Mouse (Mus musculus) E14TG2a.4 (cell line): ENCODE measurements around the gene Dolpp1.

Experiments used
- H3K27me3 ChIP-seq: 2 replicates; pipeline ENCODE4 v1.6.1; 2014; ENCODE audit warnings: low read length, control low read depth; ENCODE audit not compliant: insufficient read depth
- H3K36me3 ChIP-seq: 2 replicates; pipeline ENCODE4 v1.6.1; 2014; ENCODE audit warnings: low read length, control low read depth; ENCODE audit not compliant: insufficient read depth
- H3K4me1 ChIP-seq: replicated peaks from 2 replicates; pipeline ENCODE4 v1.6.1; 2014; ENCODE audit warnings: low read depth, low read length, control low read depth
- H3K4me3 ChIP-seq: replicated peaks from 2 replicates; pipeline ENCODE4 v1.5.1; 2014; ENCODE audit warnings: mild to moderate bottlenecking, low read length
- H3K9me3 ChIP-seq: 2 replicates; pipeline ENCODE4 v1.6.1; 2014; ENCODE audit warnings: low read length, control low read depth
- CTCF ChIP-seq: conservative IDR thresholded peaks from 2 replicates; pipeline ENCODE4 v1.5.1; 2014; ENCODE audit warnings: low read length
- NANOG ChIP-seq: IDR thresholded peaks from 2 replicates; pipeline ENCODE4 v1.6.1; 2014; ENCODE audit warnings: borderline replicate concordance, low read length, mixed read lengths
- POU5F1 ChIP-seq: IDR thresholded peaks from 2 replicates; pipeline ENCODE4 v1.6.1; 2014; ENCODE audit warnings: low read length, borderline replicate concordance

Gene Dolpp1

DNA sequence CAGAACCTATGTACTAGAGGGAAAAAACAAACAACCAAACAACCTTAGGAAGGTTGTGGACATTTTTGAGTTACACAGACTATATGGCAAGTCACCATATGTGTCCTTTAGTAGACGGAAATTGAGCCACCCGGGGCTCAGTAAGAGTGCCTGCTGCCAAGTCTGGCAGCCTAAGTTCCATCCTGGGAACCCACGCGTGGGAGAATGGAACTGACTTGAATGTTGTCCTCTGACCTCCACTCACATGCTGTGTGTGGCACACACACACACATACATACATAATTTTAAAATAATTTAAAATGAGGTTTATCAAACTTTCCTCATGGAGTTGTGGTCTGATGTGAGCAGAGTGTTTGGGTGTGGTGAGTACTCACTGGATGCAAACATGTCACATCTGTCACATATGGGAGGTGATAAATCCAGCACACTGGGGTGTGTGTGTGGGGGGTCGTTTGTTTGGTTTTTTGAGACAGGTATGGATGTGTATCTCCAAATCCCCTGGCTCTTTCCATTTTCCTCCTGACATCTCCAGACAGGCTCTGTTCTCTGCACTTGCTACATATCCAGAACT is 25.6 kb downstream of the Dolpp1 start:
- TF ChIP-seq CTCF (no peak), NANOG (no peak), POU5F1 (no peak)

DNA sequence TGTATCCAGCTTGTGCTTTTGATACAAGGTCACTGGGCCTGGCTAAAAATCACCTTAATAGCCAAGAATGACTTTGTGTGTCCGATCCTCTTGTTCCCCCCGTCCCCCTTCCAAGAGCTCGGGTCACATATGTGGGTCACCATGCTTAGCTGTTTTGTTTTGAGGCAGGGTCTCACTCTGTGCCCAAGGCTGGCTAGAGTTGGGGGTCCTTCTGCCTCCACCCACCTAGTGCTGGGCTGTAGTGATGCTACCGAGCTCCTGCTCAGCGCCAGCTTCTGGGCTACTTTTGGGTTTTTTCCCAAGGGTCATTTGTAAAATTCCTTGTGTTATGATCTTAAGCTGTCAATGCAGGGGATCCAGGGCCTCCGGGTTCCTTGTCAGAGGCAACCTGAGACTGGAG is 26.2 kb downstream of the Dolpp1 start:
- TF ChIP-seq NANOG = no peak
- no peak for TF ChIP-seq CTCF
- no peak for TF ChIP-seq POU5F1
- H3K4me1 ChIP-seq = peaks cover 69% of the 10 kb centered on the region
- peaks cover 30% of the 10 kb centered on the region for H3K36me3 ChIP-seq
- H3K27me3 ChIP-seq = peaks cover 16% of the 10 kb centered on the region
- H3K9me3 ChIP-seq = no peaks in the 10 kb centered on the region
- peak overlapping the region; percentile 53 for H3K4me3 ChIP-seq

More for the DNA sequence above, 25.6 kb downstream of the Dolpp1 start:
- Histone ChIP-seq H3K4me3 (0 out of 2 replicates have a peak overlapping the region, but pooled peaks have one; percentile 95), H3K4me1 (peaks cover 69% of the 10 kb centered on the region), H3K9me3 (no peaks in the 10 kb centered on the region), H3K27me3 (peaks cover 21% of the 10 kb centered on the region), H3K36me3 (peaks cover 34% of the 10 kb centered on the region)

DNA sequence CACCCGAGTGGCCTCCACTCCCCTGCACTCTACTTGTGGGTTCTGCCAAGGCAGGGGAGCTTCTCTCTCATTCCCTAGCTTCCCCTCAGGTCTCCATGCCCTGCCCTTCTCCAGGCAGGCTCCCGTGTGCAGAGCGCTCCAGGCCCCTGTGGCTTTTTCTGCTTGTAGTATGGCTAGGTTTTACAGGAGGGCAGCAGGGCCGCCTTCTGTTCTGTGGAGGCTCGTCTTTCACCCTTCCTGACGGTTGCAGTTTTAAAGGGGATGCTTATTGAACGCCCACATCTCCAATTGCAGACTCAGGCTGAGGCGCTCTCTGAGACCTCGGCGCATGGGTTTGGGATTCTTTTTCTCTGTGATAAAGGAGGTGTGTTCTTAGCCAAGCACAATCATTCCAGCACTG is 27.1 kb downstream of the Dolpp1 start:
- peaks cover 70% of the 10 kb centered on the region for H3K4me1 ChIP-seq
- peaks cover 8% of the 10 kb centered on the region for H3K27me3 ChIP-seq
- peak overlapping the region; percentile 53 for H3K4me3 ChIP-seq
- peaks cover 29% of the 10 kb centered on the region for H3K36me3 ChIP-seq
- TF ChIP-seq NANOG (no peak), POU5F1 (no peak), CTCF (no peak)
- H3K9me3 ChIP-seq = no peaks in the 10 kb centered on the region

DNA sequence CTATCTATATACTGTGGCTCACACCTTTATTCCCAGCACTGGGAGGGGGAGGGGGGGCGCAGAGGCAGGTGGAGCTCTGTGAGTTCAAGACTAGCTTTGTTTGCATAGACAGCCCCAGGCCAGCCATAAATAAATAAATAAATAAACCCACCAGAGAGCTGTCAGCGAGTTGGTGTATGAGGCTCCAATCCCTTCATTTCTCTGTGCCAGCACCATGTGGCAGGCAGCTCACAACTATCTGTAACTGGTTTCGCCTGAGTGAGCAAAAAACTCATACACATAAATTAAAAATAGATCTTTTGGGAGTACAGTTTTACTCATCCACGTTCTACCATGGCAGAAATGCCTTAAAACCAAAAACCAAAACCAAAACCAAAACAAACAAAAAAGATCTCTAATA is 29.4 kb downstream of the Dolpp1 start:
- H3K4me3 ChIP-seq = no peak overlapping the region
- TF ChIP-seq CTCF (no peak), NANOG (no peak), POU5F1 (no peak)
- H3K9me3 ChIP-seq = no peaks in the 10 kb centered on the region
- H3K27me3 ChIP-seq = no peaks in the 10 kb centered on the region
- H3K4me1 ChIP-seq = peaks cover 60% of the 10 kb centered on the region
- peaks cover 37% of the 10 kb centered on the region for H3K36me3 ChIP-seq

DNA sequence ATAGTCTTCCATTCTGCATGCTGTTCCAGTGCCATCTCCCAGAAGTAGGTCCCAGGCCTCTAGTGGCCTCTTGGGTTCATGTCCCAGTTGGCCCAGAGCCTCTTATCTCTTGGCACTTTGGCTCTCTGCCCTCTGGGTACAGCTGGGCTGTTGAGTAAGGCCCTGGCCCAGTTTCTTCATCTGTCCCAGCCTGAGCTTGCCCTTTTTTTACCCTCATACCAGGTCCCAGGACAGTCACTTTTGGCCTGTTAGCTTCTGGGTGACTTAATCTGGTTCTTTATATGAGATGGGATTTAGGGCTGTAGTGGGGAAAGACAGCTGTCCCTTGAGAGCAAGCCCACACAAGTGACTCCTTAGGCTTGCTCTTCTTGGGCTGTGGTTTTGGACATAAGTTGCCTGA is 37.1 kb downstream of the Dolpp1 start:
- H3K4me3 ChIP-seq = no peak overlapping the region
- no peak for TF ChIP-seq NANOG
- TF ChIP-seq POU5F1 = no peak
- no peak for TF ChIP-seq CTCF
- H3K27me3 ChIP-seq = no peaks in the 10 kb centered on the region
- peaks cover 13% of the 10 kb centered on the region for H3K4me1 ChIP-seq
- H3K9me3 ChIP-seq = no peaks in the 10 kb centered on the region
- peaks cover 85% of the 10 kb centered on the region for H3K36me3 ChIP-seq

DNA sequence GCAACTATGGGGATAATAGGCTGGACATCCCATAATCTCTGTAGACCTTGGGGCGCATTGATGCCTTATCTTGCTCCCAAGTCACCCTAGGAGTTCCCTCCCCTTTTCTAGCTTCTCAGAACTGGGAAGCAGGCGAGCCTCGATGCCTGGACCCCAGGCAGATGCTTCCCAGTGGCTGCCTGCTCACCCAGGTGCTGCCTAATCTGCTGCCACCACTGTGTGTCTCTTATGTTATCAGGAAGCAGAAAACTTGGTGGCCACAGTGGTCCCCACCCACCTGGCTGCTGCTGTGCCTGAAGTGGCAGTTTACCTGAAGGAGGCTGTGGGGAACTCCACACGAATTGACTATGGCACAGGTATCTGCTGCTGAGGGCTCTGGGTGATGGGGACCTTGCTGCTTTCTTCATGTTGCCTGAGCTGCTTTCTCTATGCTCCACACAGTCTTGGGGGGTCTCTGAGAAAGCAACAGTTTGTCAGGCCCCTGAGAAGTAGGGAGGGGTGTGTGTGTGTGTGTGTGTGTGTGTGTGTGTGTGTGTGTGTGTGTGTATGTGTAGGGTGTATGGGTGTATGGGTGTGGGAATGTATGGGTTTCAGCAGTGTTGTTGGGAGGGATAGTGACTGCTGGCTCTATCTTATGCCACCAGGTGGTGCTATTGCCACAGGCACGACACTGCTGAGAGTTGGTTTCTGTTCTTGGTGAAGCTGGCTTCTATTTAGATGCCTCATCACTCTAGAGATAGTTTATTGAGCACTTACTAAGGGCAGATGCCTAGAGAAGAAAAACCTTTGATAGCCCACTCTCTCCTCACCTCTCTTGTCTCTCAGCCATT is 43.5 kb downstream of the Dolpp1 start:
- Histone ChIP-seq H3K4me1 (peaks cover 46% of the 10 kb centered on the region), H3K27me3 (no peaks in the 10 kb centered on the region), H3K4me3 (no peak overlapping the region), H3K9me3 (no peaks in the 10 kb centered on the region), H3K36me3 (peaks cover 95% of the 10 kb centered on the region)
- TF ChIP-seq POU5F1 = no peak
- TF ChIP-seq CTCF = peak; percentile 76
- TF ChIP-seq NANOG = no peak

DNA sequence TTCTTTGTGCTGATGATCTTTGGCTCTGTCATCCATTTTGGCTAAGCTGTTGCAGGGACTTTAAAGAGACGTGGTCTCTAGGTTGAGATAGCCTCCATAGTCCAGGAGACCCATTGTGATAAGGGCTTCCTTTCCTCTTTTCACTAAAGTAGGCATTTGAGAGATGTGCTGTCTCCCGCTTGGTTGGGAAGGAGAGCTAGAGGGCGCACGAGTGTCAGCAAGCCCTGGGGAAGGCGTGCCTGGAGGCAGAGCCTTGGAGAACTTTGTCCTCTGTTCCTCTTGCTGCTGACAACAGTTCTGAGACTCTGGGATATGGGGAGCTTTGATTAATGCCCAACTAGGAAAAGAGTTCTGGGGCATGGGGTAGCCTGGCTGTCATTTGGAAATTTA is 44.1 kb downstream of the Dolpp1 start:
- TF ChIP-seq POU5F1 (no peak), NANOG (no peak), CTCF (no peak)
- H3K36me3 ChIP-seq = peaks cover 93% of the 10 kb centered on the region
- no peak overlapping the region for H3K4me3 ChIP-seq
- no peaks in the 10 kb centered on the region for H3K27me3 ChIP-seq
- no peaks in the 10 kb centered on the region for H3K9me3 ChIP-seq
- H3K4me1 ChIP-seq = peaks cover 51% of the 10 kb centered on the region

DNA sequence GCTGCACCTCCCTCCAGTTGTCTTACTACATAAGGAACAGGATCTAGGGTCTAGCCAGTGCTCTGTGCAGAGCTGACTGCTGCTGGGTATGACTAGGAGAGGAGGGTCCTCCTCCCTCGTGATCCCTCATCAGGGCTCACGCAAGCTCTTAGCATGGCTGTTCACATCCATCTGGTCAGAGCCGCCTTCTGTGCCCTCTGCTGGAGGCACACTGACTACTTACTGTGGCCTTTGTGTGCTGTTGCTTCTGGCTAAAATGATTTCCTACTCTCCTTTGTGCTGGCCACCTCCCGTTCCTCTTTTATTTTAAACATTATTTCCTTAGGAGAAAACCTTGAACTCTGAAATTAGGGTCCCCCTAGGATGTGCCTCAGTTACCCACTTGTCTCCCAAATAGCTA is 44.8 kb downstream of the Dolpp1 start:
- H3K4me1 ChIP-seq = peaks cover 57% of the 10 kb centered on the region
- H3K27me3 ChIP-seq = no peaks in the 10 kb centered on the region
- H3K9me3 ChIP-seq = no peaks in the 10 kb centered on the region
- H3K36me3 ChIP-seq = peaks cover 86% of the 10 kb centered on the region
- H3K4me3 ChIP-seq = no peak overlapping the region
- no peak for TF ChIP-seq POU5F1
- TF ChIP-seq NANOG = no peak
- no peak for TF ChIP-seq CTCF

DNA sequence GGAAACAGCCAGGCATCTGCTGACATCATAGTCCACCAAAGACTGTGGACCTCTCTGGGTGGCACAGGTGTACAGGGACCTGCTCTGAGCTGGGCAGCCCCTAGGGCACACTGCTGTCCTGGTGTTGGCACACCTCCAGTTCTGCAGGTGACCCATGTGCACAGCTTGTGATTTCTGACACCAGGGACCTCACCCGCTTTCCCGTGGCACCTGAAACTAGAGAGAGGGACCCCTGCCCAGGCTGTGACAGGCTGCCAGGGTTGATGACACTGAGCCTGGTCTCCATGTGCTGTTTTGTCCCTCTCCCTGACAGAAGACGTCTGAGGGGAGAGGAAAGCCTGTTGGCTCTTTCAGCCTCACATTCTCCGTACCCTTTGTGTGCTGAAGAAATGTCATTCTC is 45.7 kb downstream of the Dolpp1 start:
- Histone ChIP-seq H3K36me3 (peaks cover 85% of the 10 kb centered on the region), H3K4me3 (no peak overlapping the region), H3K4me1 (peaks cover 67% of the 10 kb centered on the region), H3K27me3 (no peaks in the 10 kb centered on the region), H3K9me3 (no peaks in the 10 kb centered on the region)
- TF ChIP-seq POU5F1 = no peak
- no peak for TF ChIP-seq CTCF
- TF ChIP-seq NANOG = no peak
